Mouse (Mus musculus): ENCODE data around the gene Npdc1. TPM values are rescaled to one million over a fixed set of nuclear protein-coding genes. Genes with fewer than 3 reads are reported as not detected.
A peak's percentile ranks its signal among the peaks of the same experiment; 100 is the strongest.

Gene Npdc1
- total and polyA plus RNA-seq, 3 experiments: 0.49 to 5.5 TPM; not detected in 1

DNA sequence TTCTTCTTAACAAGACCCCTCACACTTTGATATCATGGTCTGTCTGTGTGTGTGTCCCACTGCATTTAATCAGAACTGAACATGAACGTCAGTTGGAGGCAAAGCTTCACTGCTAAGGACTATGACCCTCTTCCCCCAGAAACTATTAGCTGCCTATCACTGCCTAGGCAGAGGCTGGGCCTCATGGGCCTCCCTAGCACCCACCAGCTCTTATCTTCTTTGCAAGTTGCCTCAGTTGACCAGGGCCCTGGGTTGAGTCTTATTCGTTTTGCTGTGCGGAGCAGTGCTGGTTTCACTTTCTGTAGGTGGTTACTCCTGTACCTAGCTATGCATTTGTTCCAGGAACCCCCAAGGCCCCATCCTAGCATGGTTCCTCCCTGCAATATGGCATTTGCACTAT lies 29.2 kb upstream of the Npdc1 start:
- H3K9ac ChIP-seq (ENCODE audit: insufficient read depth, low read depth): peak overlapping the region; percentile 57
- peaks cover 0 to 8% of the 10 kb centered on the region in 2 experiments for H3K36me3 ChIP-seq (replicated peaks in 1 of 2; ENCODE audit: control insufficient read depth in 1 of 2, insufficient read depth in 1 of 2, low read length in 1 of 2)
- peak overlapping the region; percentile 37; the same call in 1 of the 2 replicates for H3K4me2 ChIP-seq (ENCODE audit: insufficient read depth, low read depth, poor library complexity, severe bottlenecking)
- TF ChIP-seq CTCF (conservative IDR thresholded peaks at IDR 0.05 in 1 of 2, IDR thresholded peaks at IDR 0.05 in 1 of 2; ENCODE audit: low read depth in 2 of 2, low read length in 2 of 2) (no peak), ELF1 (IDR thresholded peaks at IDR 0.05; ENCODE audit: low read depth, low read length) (no peak), NRF1 (IDR thresholded peaks at IDR 0.05; ENCODE audit: low read depth, low read length) (no peak), TBP (conservative IDR thresholded peaks at IDR 0.05; ENCODE audit: low read depth, low read length) (no peak), PAX5 (IDR thresholded peaks at IDR 0.05; ENCODE audit: low read length) (no peak), CHD1 (IDR thresholded peaks at IDR 0.05; ENCODE audit: low read depth, low read length) (no peak), USF1 (IDR thresholded peaks at IDR 0.05; ENCODE audit: low read depth, low read length) (no peak)
- in situ Hi-C loops (cut with MboI; ENCODE audit: low pct_ligation_motif_present, low pct_unique_long_range_greater_than_20kb, low sequenced_read_pairs): loop anchor here (5.0 kb wide), 1 partner anchor 32 kb away; no protein-coding TSS in a partner anchor
- no peak for DNase-seq (ENCODE audit: extremely low read depth)
- H3K79me2 ChIP-seq (replicated peaks; ENCODE audit: control insufficient read depth, extremely low read depth, insufficient read depth, poor library complexity, severe bottlenecking): no peaks in the 10 kb centered on the region
- no peaks in the 10 kb centered on the region for H3K9me3 ChIP-seq (replicated peaks; ENCODE audit: low read length)
- dilution Hi-C loops (cut with MboI; ENCODE audit: extremely low pct_ligation_motif_present, extremely low pct_unique_long_range_greater_than_20kb, low sequenced_read_pairs): no loop called here
- peaks cover 16 to 19% of the 10 kb centered on the region in 2 experiments for H3K4me1 ChIP-seq (ENCODE audit: control insufficient read depth in 1 of 2, insufficient read depth in 2 of 2)
- no peak overlapping the region for H3K27ac ChIP-seq (ENCODE audit: insufficient read depth, low read depth)
- no peak overlapping the region for H3K4me3 ChIP-seq (replicated peaks in 1 of 3; ENCODE audit: low read depth in 2 of 3, low read length in 2 of 3, poor library complexity in 1 of 3)
- peaks cover 30% of the 10 kb centered on the region for H3K27me3 ChIP-seq (replicated peaks)

DNA sequence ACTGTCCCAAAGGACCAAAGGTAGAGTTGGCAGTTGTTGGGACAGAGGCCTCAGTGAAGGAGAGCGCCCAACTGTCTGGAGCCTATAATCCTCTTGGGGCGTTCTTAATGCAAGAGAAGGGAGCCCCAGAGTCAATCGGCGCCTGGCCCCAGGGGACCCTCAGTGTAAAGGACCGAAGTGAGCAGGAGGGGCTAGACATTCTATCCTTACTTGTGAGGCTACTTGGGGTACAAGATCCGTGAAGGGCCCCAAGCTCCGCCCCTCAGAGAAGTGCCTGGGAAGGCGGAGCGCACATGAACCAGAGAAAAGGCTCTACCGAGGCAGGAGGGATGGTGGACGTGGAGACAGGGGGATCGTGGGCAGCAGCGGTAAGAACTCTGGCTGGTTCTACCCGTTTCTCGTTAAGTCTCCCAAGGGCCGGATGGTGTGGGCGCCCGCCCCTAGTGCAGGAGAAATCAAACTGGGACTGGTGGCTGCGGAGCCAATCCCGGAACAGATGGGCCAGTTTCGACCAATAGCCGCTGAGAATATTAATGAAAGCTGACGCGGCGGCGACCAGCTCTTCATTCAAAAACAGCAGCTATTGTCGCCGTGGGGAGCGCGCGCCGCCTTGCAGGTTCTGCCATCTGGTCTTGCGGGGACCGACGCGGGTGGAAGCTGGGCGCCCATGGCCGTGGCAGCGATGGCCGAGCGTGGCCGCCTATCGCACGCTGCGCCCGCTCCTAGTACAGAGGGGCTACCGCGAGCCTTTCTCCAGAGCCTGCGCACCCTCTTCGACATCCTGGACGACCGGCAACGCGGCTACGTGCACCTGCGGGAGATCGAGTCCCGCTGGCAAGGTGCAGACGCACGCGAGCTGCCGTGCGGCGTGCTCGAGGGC lies 27.1 kb upstream of the Npdc1 start, which contains the start of gene Sapcd2:
Gene Sapcd2 (plus strand): TSS at position 558 of the 880 bp plus-strand sequence.
- H3K4me1 ChIP-seq (ENCODE audit: control insufficient read depth in 1 of 2, insufficient read depth in 2 of 2): peaks cover 16% of the 10 kb centered on the region in 2 experiments
- no peaks in the 10 kb centered on the region for H3K79me2 ChIP-seq (replicated peaks; ENCODE audit: control insufficient read depth, extremely low read depth, insufficient read depth, poor library complexity, severe bottlenecking)
- peak within 1 kb of the TSS; percentile 43; the same call in 1 of the 2 replicates for H3K27ac ChIP-seq (ENCODE audit: insufficient read depth, low read depth)
- in situ Hi-C loops (cut with MboI; ENCODE audit: low pct_ligation_motif_present, low pct_unique_long_range_greater_than_20kb, low sequenced_read_pairs) (no loop called here), dilution Hi-C loops (cut with MboI; ENCODE audit: extremely low pct_ligation_motif_present, extremely low pct_unique_long_range_greater_than_20kb, low sequenced_read_pairs) (no loop called here)
- peak within 1 kb of the TSS; percentile 68 to 92 (median 75) for H3K4me3 ChIP-seq (replicated peaks in 1 of 3; ENCODE audit: low read depth in 2 of 3, low read length in 2 of 3, poor library complexity in 1 of 3)
- H3K9me3 ChIP-seq (replicated peaks; ENCODE audit: low read length): no peaks in the 10 kb centered on the region
- H3K27me3 ChIP-seq (replicated peaks): peaks cover 23% of the 10 kb centered on the region
- H3K9ac ChIP-seq (ENCODE audit: insufficient read depth, low read depth): peak within 1 kb of the TSS; percentile 57
- peaks cover 14 to 28% of the 10 kb centered on the region in 2 experiments for H3K36me3 ChIP-seq (replicated peaks in 1 of 2; ENCODE audit: control insufficient read depth in 1 of 2, insufficient read depth in 1 of 2, low read length in 1 of 2)
- DNase-seq (ENCODE audit: extremely low read depth): peak; percentile 92
- H3K4me2 ChIP-seq (ENCODE audit: insufficient read depth, low read depth, poor library complexity, severe bottlenecking): peak within 1 kb of the TSS; percentile 94
- 0 out of 2 replicates have a peak, but pooled peaks have one; percentile 26 for TF ChIP-seq UBTF (IDR thresholded peaks at IDR 0.05; ENCODE audit: low read depth, low read length)
- TF ChIP-seq BHLHE40 (IDR thresholded peaks at IDR 0.05; ENCODE audit: low read depth, low read length): no peak
- peak; percentile 85 for TF ChIP-seq POLR2A (IDR thresholded peaks at IDR 0.05; ENCODE audit: low read depth, low read length)
- no peak for TF ChIP-seq RCOR1 (conservative IDR thresholded peaks at IDR 0.05; ENCODE audit: low read depth, low read length)
- no peak for TF ChIP-seq MAFK (IDR thresholded peaks at IDR 0.05; ENCODE audit: insufficient replicate concordance, low read length)
- peak; percentile 37; the same call in 1 of the 2 replicates for TF ChIP-seq IRF4 (IDR thresholded peaks at IDR 0.05; ENCODE audit: low read depth, low read length)
- no peak for TF ChIP-seq USF1 (IDR thresholded peaks at IDR 0.05; ENCODE audit: low read depth, low read length)
- TF ChIP-seq POLR2AphosphoS2 (IDR thresholded peaks at IDR 0.05; ENCODE audit: low read depth, low read length): peak; percentile 71; the same call in 1 of the 2 replicates
- TF ChIP-seq SMC3 (IDR thresholded peaks at IDR 0.05; ENCODE audit: low read depth, low read length): no peak
- no peak for TF ChIP-seq ZC3H11A (IDR thresholded peaks at IDR 0.05; ENCODE audit: low read depth, low read length)
- no peak for TF ChIP-seq ETS1 (conservative IDR thresholded peaks at IDR 0.05; ENCODE audit: low read depth, low read length)
- peak; percentile 42; the same call in 1 of the 2 replicates for TF ChIP-seq HCFC1 (IDR thresholded peaks at IDR 0.05; ENCODE audit: low read depth, low read length)
- TF ChIP-seq ZNF384 (IDR thresholded peaks at IDR 0.05; ENCODE audit: low read depth, low read length): no peak
- no peak for TF ChIP-seq JUND (conservative IDR thresholded peaks at IDR 0.05; ENCODE audit: low read depth, low read length)
- peak; percentile 43; the same call in 1 of the 2 replicates for TF ChIP-seq MYC (IDR thresholded peaks at IDR 0.05; ENCODE audit: low read depth, low read length)
- no peak for TF ChIP-seq USF2 (conservative IDR thresholded peaks at IDR 0.05; ENCODE audit: low read depth, low read length)
- TF ChIP-seq TBP (conservative IDR thresholded peaks at IDR 0.05; ENCODE audit: low read depth, low read length): peak; percentile 90
- TF ChIP-seq E2F4 (IDR thresholded peaks at IDR 0.05; ENCODE audit: insufficient replicate concordance, low read depth, low read length): 0 out of 2 replicates have a peak, but pooled peaks have one; percentile 54
- no peak for TF ChIP-seq CTCF (conservative IDR thresholded peaks at IDR 0.05 in 1 of 2, IDR thresholded peaks at IDR 0.05 in 1 of 2; ENCODE audit: low read depth in 2 of 2, low read length in 2 of 2)
- peak; percentile 50; the same call in 1 of the 2 replicates for TF ChIP-seq MEF2A (IDR thresholded peaks at IDR 0.05; ENCODE audit: borderline replicate concordance, low read depth, low read length)
- TF ChIP-seq CHD1 (IDR thresholded peaks at IDR 0.05; ENCODE audit: low read depth, low read length): no peak
- peak; percentile 85 for TF ChIP-seq NELFE (IDR thresholded peaks at IDR 0.05; ENCODE audit: low read depth, low read length)
- TF ChIP-seq GABPA (IDR thresholded peaks at IDR 0.05; ENCODE audit: insufficient replicate concordance, low read depth, low read length): no peak
- TF ChIP-seq KAT2A (IDR thresholded peaks at IDR 0.05; ENCODE audit: insufficient replicate concordance, low read length): 0 out of 2 replicates have a peak, but pooled peaks have one; percentile 17
- TF ChIP-seq MAX (IDR thresholded peaks at IDR 0.05; ENCODE audit: low read length): peak; percentile 80
- peak; percentile 74 for TF ChIP-seq ZMIZ1 (IDR thresholded peaks at IDR 0.05; ENCODE audit: low read depth, low read length)
